Mouse (Mus musculus): ENCODE data around the gene Tcf7l1. TPM values are rescaled to one million over a fixed set of nuclear protein-coding genes. Genes with fewer than 3 reads are reported as not detected.

Tcf7l1 gene
- 26.3 and 37.2 TPM in 2 replicates for polyA plus RNA-seq (2012; rRNA removed; ENCODE audit: low replicate concordance)

DNA sequence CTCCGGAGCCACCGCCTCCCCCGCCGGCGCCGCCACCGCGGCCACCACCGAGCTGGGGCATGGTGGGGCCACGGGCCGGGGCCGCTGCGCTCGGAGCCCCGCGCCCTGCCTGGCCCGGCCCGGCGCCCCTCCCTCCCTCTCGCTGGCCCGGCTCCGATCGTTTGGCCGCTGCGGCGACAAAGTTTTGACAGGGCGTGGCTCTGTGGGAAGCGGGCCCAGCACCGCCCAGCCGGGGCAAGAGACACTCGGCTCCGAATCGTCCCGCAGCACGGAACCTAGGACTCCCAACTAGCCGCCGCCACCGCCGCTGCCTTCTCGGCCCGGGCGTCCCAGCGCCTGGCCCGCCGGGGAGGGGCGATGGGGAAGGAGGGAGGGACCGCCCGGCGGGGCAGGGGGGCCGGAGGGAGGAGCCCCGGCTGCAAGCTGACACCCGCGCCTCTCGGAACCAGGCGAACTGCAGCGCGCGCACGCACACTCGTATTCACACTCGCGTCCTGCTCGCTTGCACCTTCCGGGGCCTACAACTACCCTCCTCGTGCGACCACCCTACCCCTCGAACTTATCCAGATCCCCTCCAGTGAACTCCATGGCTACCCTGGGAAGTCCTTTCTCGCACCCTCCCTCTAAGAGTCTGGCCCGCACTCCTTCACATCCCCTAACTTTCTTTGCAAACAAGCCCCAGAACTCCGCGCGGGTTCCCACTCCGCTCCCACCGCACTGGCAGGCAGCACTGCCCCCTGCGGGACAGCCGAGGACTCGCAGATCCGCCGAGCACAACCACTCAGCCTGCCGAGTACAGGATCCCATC, at the start of gene Tcf7l1:
Tcf7l1 (minus strand) TSS at position 363 of the 808 bp plus-strand sequence.

DNA sequence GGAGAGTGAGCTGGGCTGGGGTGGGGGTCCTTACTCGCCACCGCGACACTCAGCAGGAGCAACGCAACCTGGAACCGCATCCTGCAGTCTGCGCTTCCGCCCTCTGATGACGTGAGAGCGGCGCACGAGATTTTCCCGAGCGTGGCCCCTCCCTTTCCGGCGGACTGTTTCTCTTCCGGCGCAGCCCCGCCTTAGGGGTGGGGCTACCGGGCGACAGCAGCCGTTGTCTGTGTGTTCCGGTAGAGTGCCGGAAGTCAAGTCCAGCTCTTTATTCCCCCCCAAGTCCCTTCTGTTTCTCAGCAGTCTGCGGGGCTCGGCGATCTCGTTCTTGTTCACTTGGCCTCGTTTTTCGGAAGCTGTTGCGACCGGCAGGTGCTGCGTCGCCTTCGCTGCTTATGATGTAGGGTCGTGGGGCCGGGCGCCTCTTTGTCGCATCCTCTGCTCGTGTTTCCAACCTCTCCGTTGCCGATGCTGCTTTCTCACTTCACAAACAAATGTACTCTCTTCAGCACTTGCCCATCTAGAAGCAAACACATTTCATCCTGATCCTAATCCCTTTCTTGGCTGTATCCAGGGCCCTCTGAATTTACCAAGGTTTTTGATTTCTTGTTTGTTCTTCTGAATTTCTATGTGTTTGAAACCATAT, 172.3 kb downstream of the Tcf7l1 start, which contains the start of gene Tgoln1:
Tgoln1 (minus strand) TSS at position 358 of the 646 bp plus-strand sequence.

DNA sequence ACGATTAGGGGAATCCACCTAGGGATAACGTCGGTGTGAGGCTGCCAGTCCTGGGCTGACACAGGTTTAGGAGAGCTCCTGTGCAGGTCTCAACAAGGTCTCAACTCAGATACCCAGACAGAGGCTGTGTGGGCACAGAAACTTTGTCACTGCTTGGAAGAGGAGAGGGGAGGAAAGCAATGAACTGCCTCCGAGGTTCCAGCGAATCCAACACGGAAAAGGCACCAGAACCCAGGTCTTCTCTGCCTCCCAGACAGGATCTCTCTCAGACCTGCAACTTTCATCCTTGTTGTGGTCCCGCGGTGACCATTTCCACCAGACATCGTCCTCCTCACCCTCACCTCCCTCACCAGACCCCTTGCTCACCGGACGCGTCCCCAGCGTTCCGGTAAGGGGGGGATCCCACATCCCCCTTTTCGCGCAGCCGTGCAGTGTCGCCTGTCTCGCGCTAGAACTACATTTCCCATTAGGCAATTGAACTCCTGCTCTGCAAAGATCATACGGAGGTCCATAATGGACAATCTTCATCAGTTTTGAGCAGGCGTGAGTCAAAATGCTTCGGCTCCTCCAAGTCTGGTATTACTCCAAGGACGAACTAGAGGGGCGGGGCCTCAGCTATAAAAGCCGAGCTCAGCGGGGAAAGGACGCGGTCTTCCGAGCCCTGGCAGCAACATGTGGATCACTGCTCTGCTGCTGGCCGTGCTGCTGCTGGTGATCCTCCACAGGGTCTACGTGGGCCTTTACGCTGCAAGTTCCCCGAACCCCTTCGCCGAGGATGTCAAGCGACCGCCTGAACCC, 190.9 kb downstream of the Tcf7l1 start, which contains the start of the genes Elmod3 and Retsat:
Elmod3 (minus strand) TSS at position 458 of the 798 bp plus-strand sequence.
Retsat (plus strand) TSS at position 520 of the 798 bp plus-strand sequence.

Other genes with a start within 250 kb of the Tcf7l1 start
- gene Capg, start 244.9 kb downstream of the Tcf7l1 start, polyA plus RNA-seq (2012; rRNA removed; ENCODE audit: low replicate concordance): 56.2 and 70.5 TPM in 2 replicates
- gene Elmod3, start 190.8 kb downstream of the Tcf7l1 start, polyA plus RNA-seq (2012; rRNA removed; ENCODE audit: low replicate concordance): 32.9 and 43.9 TPM in 2 replicates
- 67.1 and 126 TPM in 2 replicates for gene Retsat, start 190.8 kb downstream of the Tcf7l1 start, polyA plus RNA-seq (2012; rRNA removed; ENCODE audit: low replicate concordance)
- gene Tgoln1, start 172.3 kb downstream of the Tcf7l1 start, polyA plus RNA-seq (2012; rRNA removed; ENCODE audit: low replicate concordance): 55.6 and 77.0 TPM in 2 replicates
- 85.7 and 157 TPM in 2 replicates for gene Kcmf1, start 110.7 kb upstream of the Tcf7l1 start, polyA plus RNA-seq (2012; rRNA removed; ENCODE audit: low replicate concordance)
- gene Tmsb10, start 169.5 kb upstream of the Tcf7l1 start, polyA plus RNA-seq (2012; rRNA removed; ENCODE audit: low replicate concordance): 65.6 and 107 TPM in 2 replicates

All from subcutaneous adipose tissue, adult 2 months (tissue).